Mouse (Mus musculus) midbrain, embryonic 14.5 days (tissue): ENCODE measurements at regions not wholly inside any gene's neighbourhood (a gene's known extent, or its start where the extent isn't known, plus 50 kb on each side); places are given as distances from the start of the nearest gene placed in this dataset.
A peak's percentile ranks its signal among the peaks of the same experiment; 100 is the strongest.

ENCODE experiments used
- ATAC-seq: fragments of 200-750 bp; cut with Nextera tagmentation; 2 replicates; pipeline ENCODE4 v1.8.0; 2017; ENCODE audit warnings: moderate number of reproducible peaks, moderate library complexity; ENCODE audit not compliant: low FRiP score, low TSS enrichment
- DNase-seq: peaks from one replicate; pipeline ENCODE4 v3.0.0-alpha.2; 2015
- H3K27ac ChIP-seq: fragments of 300-500 bp; sonication (generic); replicated peaks from 2 replicates; pipeline ENCODE4 v1.5.1; 2014; ENCODE audit warnings: mild to moderate bottlenecking, low read depth, low read length, moderate library complexity
- H3K27me3 ChIP-seq: fragments of 300-500 bp; sonication (generic); 2 replicates; pipeline ENCODE4 v1.6.1; 2014; ENCODE audit warnings: low read length, control low read depth, mixed read lengths; ENCODE audit not compliant: control insufficient read depth, insufficient read depth
- H3K36me3 ChIP-seq: fragments of 300-500 bp; sonication (generic); 2 replicates; pipeline ENCODE4 v1.6.1; 2014; ENCODE audit warnings: low read length, control low read depth; ENCODE audit not compliant: control insufficient read depth, insufficient read depth
- H3K4me1 ChIP-seq: fragments of 300-500 bp; sonication (generic); 2 replicates; pipeline ENCODE4 v1.6.1; 2014; ENCODE audit warnings: mild to moderate bottlenecking, antibody characterized with exemption, low read length, control low read depth; ENCODE audit not compliant: control insufficient read depth, insufficient read depth
- H3K4me2 ChIP-seq: fragments of 300-500 bp; sonication (generic); 2 replicates; pipeline ENCODE4 v1.6.1; 2014; ENCODE audit warnings: mild to moderate bottlenecking, low read length, moderate library complexity
- H3K4me3 ChIP-seq: fragments of 300-500 bp; sonication (generic); replicated peaks from 2 replicates; pipeline ENCODE4 v1.5.1; 2014; ENCODE audit warnings: low read depth, low read length
- H3K9ac ChIP-seq: fragments of 300-500 bp; sonication (generic); replicated peaks from 2 replicates; pipeline ENCODE4 v1.6.1; 2014; ENCODE audit warnings: mild to moderate bottlenecking, low read length, moderate library complexity
- H3K9me3 ChIP-seq: fragments of 300-500 bp; sonication (generic); 2 replicates; pipeline ENCODE4 v1.6.1; 2016; ENCODE audit warnings: low read length, control low read depth, mixed read lengths; ENCODE audit not compliant: control insufficient read depth
- WGBS: fragments of 180-500 bp; shearing (Covaris S2); extraction: QIAGEN DNeasy Blood & Tissue Kit; methylation state at CpG from one replicate; pipeline ENCODE4 v1.1.7; 2014; 5-methylcytosine and 5-hydroxymethylcytosine counted together

GRCm38 (mm10) chr3:37885776-37886175 lies 161.5 kb upstream of the Gm5148 start:
- H3K9ac ChIP-seq, result no peak overlapping the region
- 93% methylated on average over 6 of the region's 6 CpGs for WGBS
- no peak overlapping the region for H3K27ac ChIP-seq
- no peaks in the 10 kb centered on the region for H3K4me1 ChIP-seq
- no peak overlapping the region for H3K4me3 ChIP-seq
- no peaks in the 10 kb centered on the region for H3K27me3 ChIP-seq
- ATAC-seq, result no peak
- H3K9me3 ChIP-seq, result no peaks in the 10 kb centered on the region
- H3K36me3 ChIP-seq, result no peaks in the 10 kb centered on the region
- DNase-seq, result no peak
- H3K4me2 ChIP-seq, result no peak overlapping the region

GRCm38 (mm10) chr3:37882417-37882816 lies 158.1 kb upstream of the Gm5148 start:
- H3K9ac ChIP-seq, result no peak overlapping the region
- no peaks in the 10 kb centered on the region for H3K27me3 ChIP-seq
- no peak for ATAC-seq
- H3K27ac ChIP-seq, result no peak overlapping the region
- DNase-seq, result no peak
- H3K4me2 ChIP-seq, result no peak overlapping the region
- no peak overlapping the region for H3K4me3 ChIP-seq
- no peaks in the 10 kb centered on the region for H3K36me3 ChIP-seq
- WGBS, result 28% methylated on average over 5 of the region's 5 CpGs
- no peaks in the 10 kb centered on the region for H3K4me1 ChIP-seq
- no peaks in the 10 kb centered on the region for H3K9me3 ChIP-seq

GRCm38 (mm10) chr3:37881016-37881415 lies 156.7 kb upstream of the Gm5148 start:
- no peak for DNase-seq
- no peak overlapping the region for H3K9ac ChIP-seq
- H3K27me3 ChIP-seq, result no peaks in the 10 kb centered on the region
- 84% methylated on average over 2 of the region's 2 CpGs for WGBS
- no peak overlapping the region for H3K4me3 ChIP-seq
- no peak overlapping the region for H3K4me2 ChIP-seq
- H3K9me3 ChIP-seq, result no peaks in the 10 kb centered on the region
- ATAC-seq, result no peak
- H3K4me1 ChIP-seq, result no peaks in the 10 kb centered on the region
- H3K36me3 ChIP-seq, result no peaks in the 10 kb centered on the region
- no peak overlapping the region for H3K27ac ChIP-seq

- Histone ChIP-seq H3K9ac (no peak overlapping the region), H3K4me1 (no peaks in the 10 kb centered on the region), H3K9me3 (no peaks in the 10 kb centered on the region), H3K27ac (no peak overlapping the region), H3K36me3 (no peaks in the 10 kb centered on the region), H3K27me3 (no peaks in the 10 kb centered on the region), H3K4me2 (no peak overlapping the region), H3K4me3 (no peak overlapping the region)
- ATAC-seq, result no peak
- no peak for DNase-seq
- 56% methylated on average over 6 of the region's 6 CpGs for WGBS
Observed at GRCm38 (mm10) chr3:37879056-37879455, 154.8 kb upstream of the Gm5148 start.

GRCm38 (mm10) chr3:37876016-37876765 lies 151.9 kb upstream of the Gm5148 start:
- Histone ChIP-seq H3K4me2 (no peak overlapping the region), H3K9ac (no peak overlapping the region), H3K4me3 (no peak overlapping the region), H3K4me1 (no peaks in the 10 kb centered on the region), H3K27me3 (no peaks in the 10 kb centered on the region), H3K27ac (no peak overlapping the region), H3K9me3 (no peaks in the 10 kb centered on the region), H3K36me3 (no peaks in the 10 kb centered on the region)
- DNase-seq (no peak), ATAC-seq (no peak)
- 87% methylated on average over 13 of the region's 13 CpGs for WGBS

GRCm38 (mm10) chr3:37875331-37876015 lies 151.2 kb upstream of the Gm5148 start:
- H3K27me3 ChIP-seq, result no peaks in the 10 kb centered on the region
- H3K36me3 ChIP-seq, result no peaks in the 10 kb centered on the region
- H3K9ac ChIP-seq, result no peak overlapping the region
- 50% methylated on average over 6 of the region's 6 CpGs for WGBS
- no peaks in the 10 kb centered on the region for H3K4me1 ChIP-seq
- H3K27ac ChIP-seq, result no peak overlapping the region
- ATAC-seq (peak; percentile 64), DNase-seq (peak; percentile 41)
- no peak overlapping the region for H3K4me3 ChIP-seq
- no peaks in the 10 kb centered on the region for H3K9me3 ChIP-seq
- no peak overlapping the region for H3K4me2 ChIP-seq

GRCm38 (mm10) chr3:37874864-37875263 lies 150.6 kb upstream of the Gm5148 start:
- Histone ChIP-seq H3K4me2 (no peak overlapping the region), H3K4me1 (no peaks in the 10 kb centered on the region), H3K36me3 (no peaks in the 10 kb centered on the region), H3K9me3 (no peaks in the 10 kb centered on the region), H3K9ac (no peak overlapping the region), H3K27ac (no peak overlapping the region), H3K27me3 (no peaks in the 10 kb centered on the region), H3K4me3 (no peak overlapping the region)
- no peak for ATAC-seq
- WGBS, result 94% methylated on average over 6 of the region's 6 CpGs
- DNase-seq, result no peak

GRCm38 (mm10) chr3:37874346-37874745 lies 150.1 kb upstream of the Gm5148 start:
- Histone ChIP-seq H3K9me3 (no peaks in the 10 kb centered on the region), H3K4me1 (no peaks in the 10 kb centered on the region), H3K4me3 (no peak overlapping the region), H3K9ac (no peak overlapping the region), H3K27me3 (no peaks in the 10 kb centered on the region), H3K36me3 (no peaks in the 10 kb centered on the region), H3K27ac (no peak overlapping the region), H3K4me2 (no peak overlapping the region)
- 97% methylated on average over 1 of the region's 1 CpGs for WGBS
- ATAC-seq, result no peak
- no peak for DNase-seq

GRCm38 (mm10) chr3:37872329-37872728 lies 148.0 kb upstream of the Gm5148 start:
- DNase-seq, result no peak
- WGBS, result 89% methylated on average over 3 of the region's 3 CpGs
- no peaks in the 10 kb centered on the region for H3K36me3 ChIP-seq

More at GRCm38 (mm10) chr3:37872329-37872728, 148.0 kb upstream of the Gm5148 start:
- no peak for ATAC-seq
- H3K4me1 ChIP-seq, result no peaks in the 10 kb centered on the region
- H3K4me2 ChIP-seq, result no peak overlapping the region
- no peak overlapping the region for H3K27ac ChIP-seq
- H3K9me3 ChIP-seq, result no peaks in the 10 kb centered on the region
- H3K4me3 ChIP-seq, result no peak overlapping the region
- no peak overlapping the region for H3K9ac ChIP-seq
- H3K27me3 ChIP-seq, result no peaks in the 10 kb centered on the region
